ENCODE assay signal across 7 mouse cellular contexts in genomic region chr4:43052627-43053026, GRCm38 (mm10). TPM values are rescaled to one million over a fixed set of nuclear protein-coding genes. Genes with fewer than 3 reads are reported as not detected.
DNase-seq lines count a peak whose midpoint lies in the region; ATAC-seq and TF ChIP-seq lines count a peak whose summit lies in the region.

No protein-coding gene starts in this region.

- no peaks in the 10 kb centered on the region for H3K4me1 ChIP-seq in midbrain, postnatal 0 days (ENCODE audit: insufficient read depth, low read length)
- H3K4me1 ChIP-seq in midbrain, embryonic 10.5 days, result peaks cover 8% of the 10 kb centered on the region
- H3K4me1 ChIP-seq in bone marrow, adult 2 months (ENCODE audit: control insufficient read depth, insufficient read depth, low read length), result no peaks in the 10 kb centered on the region
- peaks cover 5% of the 10 kb centered on the region; the same call in 1 of the 2 replicates for H3K4me1 ChIP-seq in small intestine, adult 2 months (ENCODE audit: control insufficient read depth, insufficient read depth, insufficient read length, low read length)

- peak; percentile 67 for TF ChIP-seq CTCF in midbrain, postnatal 0 days (IDR thresholded peaks at IDR 0.05)
- peak; percentile 36; the same call in 1 of the 2 replicates for TF ChIP-seq CTCF in bone marrow, adult 2 months (IDR thresholded peaks at IDR 0.05; ENCODE audit: control insufficient read depth, insufficient read depth, low read length)
- peak; percentile 57; the same call in 1 of the 2 replicates for TF ChIP-seq CTCF in small intestine, adult 2 months (IDR thresholded peaks at IDR 0.05; ENCODE audit: extremely low read depth, insufficient read length, insufficient replicate concordance, low read depth, low read length)

- peak; percentile 75 for DNase-seq in midbrain, postnatal 0 days (ENCODE audit: low spot score)
- DNase-seq in midbrain, embryonic 10.5 days (ENCODE audit: low spot score), result no peak
- DNase-seq in embryo, embryonic 9.5 days (ENCODE audit: extremely low spot score), result peak; percentile 49
- peak; percentile 75 to 77 for DNase-seq in kidney, postnatal 36 days
- DNase-seq in right cerebral cortex, adult 2 months (ENCODE audit: low spot score in 2 of 2), result no peak

- no peak for TF ChIP-seq POLR2A in bone marrow, adult 2 months (IDR thresholded peaks at IDR 0.05; ENCODE audit: borderline replicate concordance, control insufficient read depth, low read depth, low read length)
- TF ChIP-seq POLR2A in small intestine, adult 2 months (IDR thresholded peaks at IDR 0.05; ENCODE audit: low read depth, low read length), result no peak

- H3K36me3 ChIP-seq in midbrain, postnatal 0 days (ENCODE audit: insufficient read depth, low read length), result no peaks in the 10 kb centered on the region
- H3K36me3 ChIP-seq in midbrain, embryonic 10.5 days, result no peaks in the 10 kb centered on the region
- no peaks in the 10 kb centered on the region for H3K36me3 ChIP-seq in small intestine, adult 2 months (ENCODE audit: control insufficient read depth, insufficient read depth, low read length)

- no peak overlapping the region for H3K27ac ChIP-seq in midbrain, postnatal 0 days (ENCODE audit: low read depth, low read length)
- H3K27ac ChIP-seq in midbrain, embryonic 10.5 days (replicated peaks), result no peak overlapping the region
- H3K27ac ChIP-seq in bone marrow, adult 2 months (ENCODE audit: control insufficient read depth, insufficient read depth, low read depth, low read length, poor library complexity), result no peak overlapping the region
- H3K27ac ChIP-seq in small intestine, adult 2 months (ENCODE audit: insufficient read depth, low read depth, low read length), result no peak overlapping the region

- no peak overlapping the region for H3K9ac ChIP-seq in midbrain, postnatal 0 days (replicated peaks; ENCODE audit: low read length, poor library complexity, severe bottlenecking)

- H3K4me2 ChIP-seq in midbrain, postnatal 0 days (ENCODE audit: low read depth, low read length, poor library complexity, severe bottlenecking), result no peak overlapping the region

- WGBS in midbrain, postnatal 0 days, result 10% methylated on average over 4 of the region's 4 CpGs
- WGBS in midbrain, embryonic 10.5 days, result 10% methylated on average over 4 of the region's 4 CpGs
- WGBS in bone marrow, adult 2 months, result 6% methylated on average over 4 of the region's 4 CpGs
- WGBS in small intestine, adult 2 months, result 6% methylated on average over 4 of the region's 4 CpGs

- H3K4me3 ChIP-seq in midbrain, postnatal 0 days (ENCODE audit: low read depth, low read length), result no peak overlapping the region
- no peak overlapping the region for H3K4me3 ChIP-seq in midbrain, embryonic 10.5 days
- no peak overlapping the region for H3K4me3 ChIP-seq in bone marrow, adult 2 months (replicated peaks; ENCODE audit: control insufficient read depth, low read depth, low read length)
- H3K4me3 ChIP-seq in small intestine, adult 2 months (ENCODE audit: low read depth, low read length), result no peak overlapping the region

- no peak for ATAC-seq in midbrain, postnatal 0 days (ENCODE audit: low FRiP score)

- no peaks in the 10 kb centered on the region for H3K27me3 ChIP-seq in midbrain, postnatal 0 days (ENCODE audit: insufficient read depth, low read length)
- peaks cover 2% of the 10 kb centered on the region; the same call in 1 of the 2 replicates for H3K27me3 ChIP-seq in midbrain, embryonic 10.5 days (ENCODE audit: low read depth, poor library complexity, severe bottlenecking)
- H3K27me3 ChIP-seq in small intestine, adult 2 months (ENCODE audit: control insufficient read depth, insufficient read depth, low read length), result no peaks in the 10 kb centered on the region

- no peaks in the 10 kb centered on the region for H3K9me3 ChIP-seq in midbrain, postnatal 0 days (ENCODE audit: low read length)
- no peaks in the 10 kb centered on the region for H3K9me3 ChIP-seq in midbrain, embryonic 10.5 days (replicated peaks)

RNA-seq across cellular contexts. Expression of gene Unc13b, which starts 6.1 kb away (rescaled TPM):
- 40.2 and 54.6 TPM in 2 replicates for total RNA-seq in midbrain, postnatal 0 days (2014; rRNA removed)
- polyA plus RNA-seq in midbrain, postnatal 0 days (2015; fragmentation: Nextera tagmentation; extraction: Ambion mirVana), result 6.3 and 7.9 TPM in 2 replicates
- polyA plus RNA-seq in midbrain, embryonic 10.5 days (2016; fragmentation: Nextera tagmentation; extraction: Ambion mirVana), result 9.9 and 14.2 TPM in 2 replicates
- polyA plus RNA-seq in bone marrow, adult 2 months (2011; ENCODE audit: insufficient read depth, insufficient read length, low replicate concordance, missing spikeins), result 0.61 and 3.8 TPM in 2 replicates
- polyA plus RNA-seq in small intestine, adult 2 months (2012; rRNA removed), result 5.5 and 7.0 TPM in 2 replicates

RNA-seq across cellular contexts. Expression of gene Fam214b, which starts 6.6 kb away (rescaled TPM):
- 31.1 and 48.7 TPM in 2 replicates for total RNA-seq in midbrain, postnatal 0 days (2014; rRNA removed)
- 30.3 and 32.3 TPM in 2 replicates for polyA plus RNA-seq in midbrain, postnatal 0 days (2015; fragmentation: Nextera tagmentation; extraction: Ambion mirVana)
- 27.4 and 40.4 TPM in 2 replicates for polyA plus RNA-seq in midbrain, embryonic 10.5 days (2016; fragmentation: Nextera tagmentation; extraction: Ambion mirVana)
- polyA plus RNA-seq in bone marrow, adult 2 months (2011; ENCODE audit: insufficient read depth, insufficient read length, low replicate concordance, missing spikeins), result 46.2 and 77.6 TPM in 2 replicates
- polyA plus RNA-seq in small intestine, adult 2 months (2012; rRNA removed), result 36.1 and 70.5 TPM in 2 replicates

RNA-seq across cellular contexts. Expression of gene Stoml2, which starts 21.1 kb away (rescaled TPM):
- 89.6 and 102 TPM in 2 replicates for total RNA-seq in midbrain, postnatal 0 days (2014; rRNA removed)
- 230 and 241 TPM in 2 replicates for polyA plus RNA-seq in midbrain, postnatal 0 days (2015; fragmentation: Nextera tagmentation; extraction: Ambion mirVana)
- 419 and 471 TPM in 2 replicates for polyA plus RNA-seq in midbrain, embryonic 10.5 days (2016; fragmentation: Nextera tagmentation; extraction: Ambion mirVana)
- 40.9 and 48.4 TPM in 2 replicates for polyA plus RNA-seq in bone marrow, adult 2 months (2011; ENCODE audit: insufficient read depth, insufficient read length, low replicate concordance, missing spikeins)
- 38.7 and 62.8 TPM in 2 replicates for polyA plus RNA-seq in small intestine, adult 2 months (2012; rRNA removed)

RNA-seq across cellular contexts. Expression of gene Pigo, which starts 27.0 kb away (rescaled TPM):
- total RNA-seq in midbrain, postnatal 0 days (2014; rRNA removed), result 30.5 and 33.4 TPM in 2 replicates
- 24.4 and 26.1 TPM in 2 replicates for polyA plus RNA-seq in midbrain, postnatal 0 days (2015; fragmentation: Nextera tagmentation; extraction: Ambion mirVana)
- 21.8 and 27.5 TPM in 2 replicates for polyA plus RNA-seq in midbrain, embryonic 10.5 days (2016; fragmentation: Nextera tagmentation; extraction: Ambion mirVana)
- 14.7 and 23.6 TPM in 2 replicates for polyA plus RNA-seq in bone marrow, adult 2 months (2011; ENCODE audit: insufficient read depth, insufficient read length, low replicate concordance, missing spikeins)
- polyA plus RNA-seq in small intestine, adult 2 months (2012; rRNA removed), result 20.0 and 30.6 TPM in 2 replicates

RNA-seq across cellular contexts. Expression of gene Fancg, which starts 42.3 kb away (rescaled TPM):
- total RNA-seq in midbrain, postnatal 0 days (2014; rRNA removed), result 15.0 and 18.2 TPM in 2 replicates
- polyA plus RNA-seq in midbrain, postnatal 0 days (2015; fragmentation: Nextera tagmentation; extraction: Ambion mirVana), result 14.2 and 14.3 TPM in 2 replicates
- 25.0 and 27.2 TPM in 2 replicates for polyA plus RNA-seq in midbrain, embryonic 10.5 days (2016; fragmentation: Nextera tagmentation; extraction: Ambion mirVana)
- polyA plus RNA-seq in bone marrow, adult 2 months (2011; ENCODE audit: insufficient read depth, insufficient read length, low replicate concordance, missing spikeins), result 12.8 and 19.0 TPM in 2 replicates
- polyA plus RNA-seq in small intestine, adult 2 months (2012; rRNA removed), result 3.9 and 9.5 TPM in 2 replicates

Comparison
In these comparisons a context has a peak if more than half of its experiments do, and no peak if none do; other contexts are left out.
1. DNase-seq: peak in midbrain, postnatal 0 days (single experiment), embryo, embryonic 9.5 days (single experiment) and kidney, postnatal 36 days (2 of 2); none in midbrain, embryonic 10.5 days (single experiment) and right cerebral cortex, adult 2 months (0 of 2).
2. Peak in every context shown above with its lines, with median percentiles within 50 percentile points of each other: CTCF ChIP-seq.